Mouse (Mus musculus): ENCODE measurements around the gene Cdk11b.

- TF ChIP-seq POLR2A (IDR thresholded peaks at IDR 0.05; ENCODE audit: borderline replicate concordance, low read depth, low read length) (no peak), CTCF (IDR thresholded peaks at IDR 0.05; ENCODE audit: low read depth, low read length) (no peak)
Observed at GRCm38 (mm10) chr4:155603801-155604200, 20.9 kb upstream of the Cdk11b start.

Measured in bone marrow macrophage, adult 2 months (primary cell).